Mouse (Mus musculus): ENCODE measurements around the gene Abca17.

Gene Abca17

GRCm38 (mm10) chr17:24350926-24351759, at the start of gene Abca17:
Gene Abca17 (minus strand): TSS chr17:24351068.
- DNase-seq (ENCODE audit: low read depth, low spot score), result no peak

- no peak for DNase-seq (ENCODE audit: low read depth, low spot score)
Observed at GRCm38 (mm10) chr17:24394456-24394855, 43.6 kb upstream of the Abca17 start.

- DNase-seq (ENCODE audit: low read depth, low spot score), result no peak
Observed at GRCm38 (mm10) chr17:24393527-24393926, 42.7 kb upstream of the Abca17 start.

GRCm38 (mm10) chr17:24391149-24391548, 40.3 kb upstream of the Abca17 start:
- peak; percentile 22 for DNase-seq (ENCODE audit: low read depth, low spot score)

GRCm38 (mm10) chr17:24389865-24390264, 39.0 kb upstream of the Abca17 start:
- DNase-seq (ENCODE audit: low read depth, low spot score), result peak; percentile 78

GRCm38 (mm10) chr17:24388711-24389110, 37.8 kb upstream of the Abca17 start:
- no peak for DNase-seq (ENCODE audit: low read depth, low spot score)

GRCm38 (mm10) chr17:24383789-24384188, 32.9 kb upstream of the Abca17 start:
- DNase-seq (ENCODE audit: low read depth, low spot score), result no peak

- DNase-seq (ENCODE audit: low read depth, low spot score), result no peak
Observed at GRCm38 (mm10) chr17:24378496-24378895, 27.6 kb upstream of the Abca17 start.

GRCm38 (mm10) chr17:24375886-24376285, 25.0 kb upstream of the Abca17 start:
- no peak for DNase-seq (ENCODE audit: low read depth, low spot score)

- DNase-seq (ENCODE audit: low read depth, low spot score), result no peak
Observed at GRCm38 (mm10) chr17:24375094-24375712, 24.3 kb upstream of the Abca17 start.

GRCm38 (mm10) chr17:24365863-24366262, 15.0 kb upstream of the Abca17 start:
- no peak for DNase-seq (ENCODE audit: low read depth, low spot score)

GRCm38 (mm10) chr17:24364461-24364860, 13.6 kb upstream of the Abca17 start:
- peak; percentile 75 for DNase-seq (ENCODE audit: low read depth, low spot score)

- no peak for DNase-seq (ENCODE audit: low read depth, low spot score)
Observed at GRCm38 (mm10) chr17:24362527-24362926, 11.7 kb upstream of the Abca17 start.

- no peak for DNase-seq (ENCODE audit: low read depth, low spot score)
Observed at GRCm38 (mm10) chr17:24361291-24361690, 10.4 kb upstream of the Abca17 start.

GRCm38 (mm10) chr17:24360841-24361240, 10.0 kb upstream of the Abca17 start:
- DNase-seq (ENCODE audit: low read depth, low spot score), result no peak

GRCm38 (mm10) chr17:24359903-24360302, 9.0 kb upstream of the Abca17 start:
- no peak for DNase-seq (ENCODE audit: low read depth, low spot score)

GRCm38 (mm10) chr17:24359006-24359405, 8.1 kb upstream of the Abca17 start:
- DNase-seq (ENCODE audit: low read depth, low spot score), result no peak

- no peak for DNase-seq (ENCODE audit: low read depth, low spot score)
Observed at GRCm38 (mm10) chr17:24355284-24355683, 4.4 kb upstream of the Abca17 start.

- no peak for DNase-seq (ENCODE audit: low read depth, low spot score)
Observed at GRCm38 (mm10) chr17:24353960-24354359, 3.1 kb upstream of the Abca17 start.

GRCm38 (mm10) chr17:24352370-24353194, 1.7 kb upstream of the Abca17 start:
- peak; percentile 39 for DNase-seq (ENCODE audit: low read depth, low spot score)

- DNase-seq (ENCODE audit: low read depth, low spot score), result peak; percentile 99
Observed at GRCm38 (mm10) chr17:24351760-24352357, 991 bp upstream of the Abca17 start, which contains the start of gene Abca3. Gene Abca3 (plus strand): TSS chr17:24351950.

GRCm38 (mm10) chr17:24349176-24349575, 1.7 kb downstream of the Abca17 start:
- no peak for DNase-seq (ENCODE audit: low read depth, low spot score)

All from brain, adult 2 months (tissue).